Mouse (Mus musculus): ENCODE results near the gene Lrrc57. TPM values are rescaled to one million over a fixed set of nuclear protein-coding genes. Genes with fewer than 3 reads are reported as not detected.

Lrrc57 gene
- polyA plus RNA-seq, 1 experiment from 2014 or later = 31.1 TPM

GRCm38 (mm10) chr2:120640835-120641234 is 31.5 kb upstream of the Lrrc57 start:
- ATAC-seq (ENCODE audit: low read depth) = no peak
- H3K36me3 ChIP-seq (ENCODE audit: control insufficient read depth, insufficient read depth, low read length) = peaks cover 10% of the 10 kb centered on the region
- H3K4me3 ChIP-seq (ENCODE audit: low read length) = no peak overlapping the region
- 82% methylated on average over 8 of the region's 8 CpGs for WGBS
- H3K27ac ChIP-seq (ENCODE audit: low read length) = no peak overlapping the region
- H3K9ac ChIP-seq (ENCODE audit: low read length) = no peak overlapping the region
- H3K4me1 ChIP-seq (replicated peaks; ENCODE audit: control insufficient read depth, insufficient read depth, low read length) = peaks cover 7% of the 10 kb centered on the region
- no peaks in the 10 kb centered on the region for H3K9me3 ChIP-seq (ENCODE audit: control insufficient read depth, low read length)
- H3K27me3 ChIP-seq (ENCODE audit: control insufficient read depth, insufficient read depth, low read depth, low read length) = no peaks in the 10 kb centered on the region
- H3K4me2 ChIP-seq (ENCODE audit: low read depth, low read length) = no peak overlapping the region

- no peaks in the 10 kb centered on the region for H3K27me3 ChIP-seq (ENCODE audit: control insufficient read depth, insufficient read depth, low read depth, low read length)
- H3K4me1 ChIP-seq (replicated peaks; ENCODE audit: control insufficient read depth, insufficient read depth, low read length) = no peaks in the 10 kb centered on the region; the same call in 1 of the 2 replicates
- no peak overlapping the region for H3K9ac ChIP-seq (ENCODE audit: low read length)
- 48% methylated on average over 4 of the region's 4 CpGs for WGBS
- no peak overlapping the region for H3K4me3 ChIP-seq (ENCODE audit: low read length)
- no peak for ATAC-seq (ENCODE audit: low read depth)
- H3K9me3 ChIP-seq (ENCODE audit: control insufficient read depth, low read length) = no peaks in the 10 kb centered on the region
- no peak overlapping the region for H3K4me2 ChIP-seq (ENCODE audit: low read depth, low read length)
- peaks cover 20% of the 10 kb centered on the region for H3K36me3 ChIP-seq (ENCODE audit: control insufficient read depth, insufficient read depth, low read length)
- peak overlapping the region; percentile 10; the same call in 1 of the 2 replicates for H3K27ac ChIP-seq (ENCODE audit: low read length)
Observed at GRCm38 (mm10) chr2:120631957-120632356, 22.6 kb upstream of the Lrrc57 start.

- H3K9ac ChIP-seq (ENCODE audit: low read length) = no peak overlapping the region
- no peak overlapping the region for H3K4me3 ChIP-seq (ENCODE audit: low read length)
- no peak for ATAC-seq (ENCODE audit: low read depth)
- H3K27me3 ChIP-seq (ENCODE audit: control insufficient read depth, insufficient read depth, low read depth, low read length) = no peaks in the 10 kb centered on the region
- H3K36me3 ChIP-seq (ENCODE audit: control insufficient read depth, insufficient read depth, low read length) = peaks cover 20% of the 10 kb centered on the region
- no peak overlapping the region for H3K4me2 ChIP-seq (ENCODE audit: low read depth, low read length)
- H3K27ac ChIP-seq (ENCODE audit: low read length) = peak overlapping the region; percentile 10; the same call in 1 of the 2 replicates
- WGBS = 60% methylated on average over 2 of the region's 2 CpGs
- H3K4me1 ChIP-seq (replicated peaks; ENCODE audit: control insufficient read depth, insufficient read depth, low read length) = no peaks in the 10 kb centered on the region; the same call in 1 of the 2 replicates
- H3K9me3 ChIP-seq (ENCODE audit: control insufficient read depth, low read length) = no peaks in the 10 kb centered on the region
Observed at GRCm38 (mm10) chr2:120631521-120631920, 22.2 kb upstream of the Lrrc57 start.

- peak overlapping the region; percentile 69 for H3K4me3 ChIP-seq (ENCODE audit: low read length)
Observed at GRCm38 (mm10) chr2:120630655-120631054, 21.3 kb upstream of the Lrrc57 start.

GRCm38 (mm10) chr2:120630246-120630645 is 20.9 kb upstream of the Lrrc57 start:
- peaks cover 17% of the 10 kb centered on the region for H3K36me3 ChIP-seq (ENCODE audit: control insufficient read depth, insufficient read depth, low read length)
- no peak overlapping the region; the same call in 1 of the 2 replicates for H3K9ac ChIP-seq (ENCODE audit: low read length)
- H3K27ac ChIP-seq (ENCODE audit: low read length) = no peak overlapping the region
- H3K4me2 ChIP-seq (ENCODE audit: low read depth, low read length) = peak overlapping the region; percentile 62
- H3K9me3 ChIP-seq (ENCODE audit: control insufficient read depth, low read length) = no peaks in the 10 kb centered on the region
- no peaks in the 10 kb centered on the region for H3K27me3 ChIP-seq (ENCODE audit: control insufficient read depth, insufficient read depth, low read depth, low read length)
- WGBS = 58% methylated on average over 2 of the region's 2 CpGs
- no peak for ATAC-seq (ENCODE audit: low read depth)
- peak overlapping the region; percentile 69 for H3K4me3 ChIP-seq (ENCODE audit: low read length)
- no peaks in the 10 kb centered on the region; the same call in 1 of the 2 replicates for H3K4me1 ChIP-seq (replicated peaks; ENCODE audit: control insufficient read depth, insufficient read depth, low read length)

More at GRCm38 (mm10) chr2:120630655-120631054, 21.3 kb upstream of the Lrrc57 start:
- Histone ChIP-seq H3K4me1 (replicated peaks; ENCODE audit: control insufficient read depth, insufficient read depth, low read length) (no peaks in the 10 kb centered on the region; the same call in 1 of the 2 replicates), H3K27me3 (ENCODE audit: control insufficient read depth, insufficient read depth, low read depth, low read length) (no peaks in the 10 kb centered on the region), H3K36me3 (ENCODE audit: control insufficient read depth, insufficient read depth, low read length) (peaks cover 20% of the 10 kb centered on the region), H3K4me2 (ENCODE audit: low read depth, low read length) (peak overlapping the region; percentile 62), H3K9me3 (ENCODE audit: control insufficient read depth, low read length) (no peaks in the 10 kb centered on the region), H3K27ac (ENCODE audit: low read length) (no peak overlapping the region), H3K9ac (ENCODE audit: low read length) (no peak overlapping the region; the same call in 1 of the 2 replicates)
- WGBS = 51% methylated on average over 2 of the region's 2 CpGs
- no peak for ATAC-seq (ENCODE audit: low read depth)

- Histone ChIP-seq H3K9me3 (ENCODE audit: control insufficient read depth, low read length) (no peaks in the 10 kb centered on the region), H3K27me3 (ENCODE audit: control insufficient read depth, insufficient read depth, low read depth, low read length) (no peaks in the 10 kb centered on the region), H3K36me3 (ENCODE audit: control insufficient read depth, insufficient read depth, low read length) (peaks cover 9% of the 10 kb centered on the region), H3K9ac (ENCODE audit: low read length) (peak within 1 kb of the TSS; percentile 62), H3K4me2 (ENCODE audit: low read depth, low read length) (peak within 1 kb of the TSS; percentile 62), H3K27ac (ENCODE audit: low read length) (peak within 1 kb of the TSS; percentile 69), H3K4me1 (replicated peaks; ENCODE audit: control insufficient read depth, insufficient read depth, low read length) (no peaks in the 10 kb centered on the region; the same call in 1 of the 2 replicates), H3K4me3 (ENCODE audit: low read length) (peak within 1 kb of the TSS; percentile 69)
- ATAC-seq (ENCODE audit: low read depth) = peak; percentile 99
- 1% methylated on average over 36 of the region's 36 CpGs for WGBS
Observed at GRCm38 (mm10) chr2:120628886-120629735, 19.8 kb upstream of the Lrrc57 start, which contains the start of gene Stard9. Gene Stard9 (plus strand): TSS chr2:120629121.

- Histone ChIP-seq H3K4me3 (ENCODE audit: low read length) (peak overlapping the region; percentile 69), H3K9me3 (ENCODE audit: control insufficient read depth, low read length) (no peaks in the 10 kb centered on the region), H3K36me3 (ENCODE audit: control insufficient read depth, insufficient read depth, low read length) (peaks cover 2% of the 10 kb centered on the region), H3K4me2 (ENCODE audit: low read depth, low read length) (peak overlapping the region; percentile 62), H3K9ac (ENCODE audit: low read length) (peak overlapping the region; percentile 42), H3K27me3 (ENCODE audit: control insufficient read depth, insufficient read depth, low read depth, low read length) (no peaks in the 10 kb centered on the region), H3K4me1 (replicated peaks; ENCODE audit: control insufficient read depth, insufficient read depth, low read length) (no peaks in the 10 kb centered on the region; the same call in 1 of the 2 replicates), H3K27ac (ENCODE audit: low read length) (peak overlapping the region; percentile 33)
- 28% methylated on average over 10 of the region's 10 CpGs for WGBS
- ATAC-seq (ENCODE audit: low read depth) = no peak
Observed at GRCm38 (mm10) chr2:120628076-120628865, 19.0 kb upstream of the Lrrc57 start.

GRCm38 (mm10) chr2:120622920-120623319 is 13.6 kb upstream of the Lrrc57 start:
- no peak overlapping the region for H3K9ac ChIP-seq (ENCODE audit: low read length)
- H3K4me1 ChIP-seq (replicated peaks; ENCODE audit: control insufficient read depth, insufficient read depth, low read length) = no peaks in the 10 kb centered on the region
- peaks cover 14% of the 10 kb centered on the region for H3K36me3 ChIP-seq (ENCODE audit: control insufficient read depth, insufficient read depth, low read length)
- H3K27ac ChIP-seq (ENCODE audit: low read length) = no peak overlapping the region
- no peak for ATAC-seq (ENCODE audit: low read depth)
- H3K9me3 ChIP-seq (ENCODE audit: control insufficient read depth, low read length) = no peaks in the 10 kb centered on the region
- H3K4me3 ChIP-seq (ENCODE audit: low read length) = no peak overlapping the region
- H3K4me2 ChIP-seq (ENCODE audit: low read depth, low read length) = no peak overlapping the region
- H3K27me3 ChIP-seq (ENCODE audit: control insufficient read depth, insufficient read depth, low read depth, low read length) = no peaks in the 10 kb centered on the region

GRCm38 (mm10) chr2:120619538-120619937 is 10.2 kb upstream of the Lrrc57 start:
- no peak overlapping the region for H3K9ac ChIP-seq (ENCODE audit: low read length)
- H3K4me3 ChIP-seq (ENCODE audit: low read length) = no peak overlapping the region
- no peak for ATAC-seq (ENCODE audit: low read depth)
- H3K9me3 ChIP-seq (ENCODE audit: control insufficient read depth, low read length) = no peaks in the 10 kb centered on the region
- no peaks in the 10 kb centered on the region for H3K27me3 ChIP-seq (ENCODE audit: control insufficient read depth, insufficient read depth, low read depth, low read length)
- H3K4me2 ChIP-seq (ENCODE audit: low read depth, low read length) = no peak overlapping the region
- H3K36me3 ChIP-seq (ENCODE audit: control insufficient read depth, insufficient read depth, low read length) = peaks cover 19% of the 10 kb centered on the region
- WGBS = 100% methylated on average over 1 of the region's 1 CpGs
- no peaks in the 10 kb centered on the region for H3K4me1 ChIP-seq (replicated peaks; ENCODE audit: control insufficient read depth, insufficient read depth, low read length)
- no peak overlapping the region for H3K27ac ChIP-seq (ENCODE audit: low read length)

Data from lung, embryonic 16.5 days (tissue).